ENCODE assay signal across 18 mouse cellular contexts in the genomic region with DNA sequence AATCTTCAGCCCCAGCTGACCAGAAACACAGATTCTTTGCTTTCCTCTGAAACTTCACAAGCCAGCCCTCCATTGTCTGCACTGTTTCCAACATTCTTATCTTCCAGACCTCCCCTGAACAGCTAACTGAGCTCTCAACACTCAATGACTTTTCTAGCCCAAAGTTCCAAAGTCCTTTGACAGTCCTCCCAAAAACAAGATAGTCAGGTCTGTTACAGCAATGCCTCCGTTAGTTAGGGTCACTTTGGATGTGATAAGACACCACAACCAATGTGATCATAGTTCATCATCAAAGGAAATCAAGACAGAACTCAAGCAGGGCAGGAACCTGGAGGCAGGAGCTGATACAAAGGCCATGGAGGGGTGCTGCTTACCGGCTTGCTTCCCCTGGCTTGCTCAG.
"Had no signal": no experiment of that assay in that cellular context is flagged by ENCODE, and none has a peak within 500 bp of the region (broad histone marks: within the 10 kb centered on the region; RNA-seq: fewer than 3 reads in every experiment).

No protein-coding gene starts in this region.

- H3K27me3 ChIP-seq: lung, embryonic 15.5 days; megakaryocyte, embryonic 14.5 days; midbrain, embryonic 12.5 days; neural tube, embryonic 12.5 days; stomach, embryonic 15.5 days had no signal

- H3K27ac ChIP-seq: liver, embryonic 14.5 days; lung, embryonic 15.5 days; macrophage; midbrain, embryonic 12.5 days; neural tube, embryonic 12.5 days; stomach, embryonic 15.5 days; stomach, postnatal 0 days had no signal

- H3K9me3 ChIP-seq: lung, embryonic 15.5 days; megakaryocyte, embryonic 14.5 days; midbrain, embryonic 12.5 days; neural tube, embryonic 12.5 days; stomach, embryonic 15.5 days had no signal

- ATAC-seq: lung, postnatal 0 days; midbrain, embryonic 16.5 days had no signal

- H3K36me3 ChIP-seq: lung, embryonic 15.5 days; midbrain, embryonic 12.5 days; neural tube, embryonic 12.5 days had no signal

- DNase-seq: lung, adult 2 months; lung, postnatal 14 days; lung, postnatal 36 days; midbrain, embryonic 14.5 days; right cerebral cortex, postnatal 14 days; thymus, adult 2 months; thymus, postnatal 25 days; thymus, postnatal 4 days had no signal

- H3K4me2 ChIP-seq: lung, embryonic 15.5 days; midbrain, embryonic 12.5 days; neural tube, embryonic 12.5 days; stomach, embryonic 15.5 days had no signal

- H3K9ac ChIP-seq: liver, embryonic 14.5 days; lung, embryonic 15.5 days; midbrain, embryonic 12.5 days; neural tube, embryonic 12.5 days; stomach, embryonic 15.5 days had no signal

- H3K4me1 ChIP-seq: midbrain, embryonic 12.5 days; neural tube, embryonic 12.5 days had no signal

- H3K4me3 ChIP-seq: lung, embryonic 15.5 days; megakaryocyte, embryonic 14.5 days; midbrain, embryonic 12.5 days; neural tube, embryonic 12.5 days; stomach, embryonic 15.5 days had no signal
